Mouse (Mus musculus) ES-Bruce4 (cell line): ENCODE measurements around the gene Ndrg4.

Experiments
- CTCF ChIP-seq: IDR thresholded peaks from one replicate; pipeline ENCODE4 v1.8.1; 2011; ENCODE audit warnings: low read depth, low read length
- EP300 ChIP-seq: IDR thresholded peaks from 2 replicates; pipeline ENCODE4 v1.6.1; 2011; ENCODE audit warnings: low read depth, low read length; ENCODE audit not compliant: insufficient read depth
- POLR2A ChIP-seq: IDR thresholded peaks from one replicate; pipeline ENCODE4 v1.8.1; 2011; ENCODE audit warnings: low read length; ENCODE audit not compliant: insufficient read depth

GRCm38 (mm10) chr8:95644942-95645341, 31.8 kb upstream of the Ndrg4 start:
- TF ChIP-seq POLR2A, result no peak
- TF ChIP-seq CTCF, result no peak
- TF ChIP-seq EP300, result no peak
